Mouse (Mus musculus): Measurements from ENCODE around the gene Gm36176.

The Gm36176 gene

DNA sequence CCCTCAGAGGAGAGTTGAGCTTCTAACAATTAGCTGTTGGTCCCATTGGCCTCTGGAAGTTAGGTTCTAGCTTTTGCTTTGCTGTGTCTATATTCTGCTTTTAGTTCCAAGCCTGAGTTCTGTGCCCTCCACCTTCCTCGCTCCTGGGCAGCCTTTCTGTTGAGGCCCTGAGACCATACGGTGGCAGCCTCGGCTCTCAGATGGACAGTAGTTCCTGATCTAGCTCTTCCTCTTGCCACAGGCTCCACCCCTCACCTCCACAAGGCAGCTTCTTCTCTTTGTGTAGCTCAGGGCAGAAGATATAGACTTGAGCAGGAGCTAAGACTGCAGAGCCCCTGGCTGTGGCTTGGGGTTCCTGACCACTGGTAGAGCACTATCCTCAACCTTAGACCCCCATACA lies 33.7 kb downstream of the Gm36176 start:
- DNase-seq (ENCODE audit: low spot score in 2 of 2) = no peak

- no peak for DNase-seq (ENCODE audit: low spot score in 2 of 2)
These were observed 36.0 kb downstream of the Gm36176 start for GRCm38 (mm10) chr10:77882553-77882952.

DNA sequence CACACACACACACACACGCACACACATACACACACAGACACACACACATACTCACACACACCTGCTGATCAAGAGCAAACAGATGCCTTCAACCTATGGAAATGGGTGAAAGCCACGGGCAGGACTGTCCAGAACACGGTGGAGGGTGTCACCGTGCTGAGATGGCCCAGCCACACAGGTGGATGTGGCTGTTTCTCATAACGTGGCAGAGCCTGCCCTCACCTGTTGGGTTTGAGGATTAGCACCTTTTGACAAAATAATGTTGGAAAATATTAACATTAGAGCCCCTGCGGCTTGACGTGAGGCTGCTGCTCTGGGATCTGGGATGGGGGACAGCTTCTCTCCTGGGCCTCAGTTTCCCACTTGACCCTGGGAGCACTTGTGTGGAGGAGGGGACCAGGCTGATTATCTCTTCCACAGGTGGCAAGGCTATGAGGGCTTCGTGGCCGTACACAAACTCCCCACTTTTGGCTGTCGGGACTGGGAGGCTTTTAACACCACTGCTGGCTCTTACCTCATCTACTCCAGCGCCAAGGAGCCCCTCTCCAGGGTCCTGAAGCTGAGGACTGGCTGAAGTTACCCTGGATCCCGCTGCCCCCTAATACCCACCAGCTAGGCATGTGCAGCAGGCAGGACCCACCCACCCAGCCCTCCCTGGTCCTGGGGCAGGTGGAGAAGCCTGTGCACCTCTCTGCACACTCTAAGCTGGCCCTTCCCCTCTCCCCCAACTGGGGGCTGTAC lies 39.6 kb downstream of the Gm36176 start:
- DNase-seq (ENCODE audit: low spot score in 2 of 2) = no peak

DNA sequence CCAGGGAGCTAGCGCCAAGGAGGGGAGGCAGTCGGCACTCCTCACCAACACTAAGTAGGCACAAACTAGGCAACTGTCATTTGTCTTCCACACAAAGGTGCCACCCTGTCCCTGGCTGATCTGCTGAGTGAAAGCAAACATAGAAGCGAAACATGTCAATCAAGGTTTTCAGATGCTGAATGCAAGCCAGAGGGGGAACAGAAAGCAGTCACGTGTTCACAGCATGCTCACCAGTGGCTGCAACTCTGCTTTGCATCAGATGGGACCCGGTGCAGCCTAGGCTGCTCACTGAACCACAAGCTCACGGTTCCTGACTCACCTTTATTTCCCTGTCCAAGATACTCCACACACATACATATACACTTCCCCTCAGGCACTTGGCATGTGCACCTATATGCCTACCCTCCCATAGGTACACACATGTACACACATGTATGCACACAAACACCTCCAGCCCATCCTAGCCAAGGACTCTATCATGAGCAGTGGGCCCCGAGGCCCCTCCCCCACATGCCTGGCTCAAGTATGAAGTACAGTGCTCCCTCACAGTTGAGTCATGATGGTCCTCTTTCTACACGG lies 44.5 kb downstream of the Gm36176 start:
- no peak for DNase-seq (ENCODE audit: low spot score in 2 of 2)

- DNase-seq (ENCODE audit: low spot score in 2 of 2) = no peak
These were observed 49.0 kb downstream of the Gm36176 start for GRCm38 (mm10) chr10:77895562-77895961.
